Mouse (Mus musculus) lung, adult 18-20 months (tissue): ENCODE results near the gene Slc11a2.
A peak's percentile ranks its signal among the peaks of the same experiment; 100 is the strongest.

Experiments
- DNase-seq, 2 experiments: peaks; one replicate each; pipeline ENCODE4 v3.0.0; 2022; ENCODE audit warnings: mixed read lengths in 2 of 2

The Slc11a2 gene

GRCm38 (mm10) chr15:100424396-100425122 lies at the start of gene Slc11a2:
Gene Slc11a2, minus strand, starts transcription at chr15:100425072.
- DNase-seq, result peak; percentile 28 to 33

- no peak for DNase-seq
These were observed 49.1 kb upstream of the Slc11a2 start for GRCm38 (mm10) chr15:100473926-100474503.

GRCm38 (mm10) chr15:100470037-100470436 lies 45.2 kb upstream of the Slc11a2 start:
- DNase-seq, result no peak

GRCm38 (mm10) chr15:100469189-100469545 lies 44.3 kb upstream of the Slc11a2 start:
- DNase-seq, result no peak

- peak; percentile 84 to 88 for DNase-seq
These were observed 43.7 kb upstream of the Slc11a2 start, which contains the start of gene Letmd1 for GRCm38 (mm10) chr15:100468295-100469188. Gene Letmd1, plus strand, starts transcription at chr15:100469023.

- no peak for DNase-seq
These were observed 42.9 kb upstream of the Slc11a2 start for GRCm38 (mm10) chr15:100467738-100468137.

- no peak for DNase-seq
These were observed 40.6 kb upstream of the Slc11a2 start for GRCm38 (mm10) chr15:100465432-100465831.

- peak; percentile 64 to 72 for DNase-seq
These were observed 38.8 kb upstream of the Slc11a2 start for GRCm38 (mm10) chr15:100463712-100464111.

- DNase-seq, result no peak
These were observed 37.2 kb upstream of the Slc11a2 start for GRCm38 (mm10) chr15:100462086-100462485.

- DNase-seq, result no peak
These were observed 36.8 kb upstream of the Slc11a2 start for GRCm38 (mm10) chr15:100461646-100462045.

- peak in 1 of 2 experiments; percentile 45 for DNase-seq
These were observed 36.1 kb upstream of the Slc11a2 start for GRCm38 (mm10) chr15:100460942-100461341.

- DNase-seq, result peak; percentile 44 to 64
These were observed 33.2 kb upstream of the Slc11a2 start for GRCm38 (mm10) chr15:100458055-100458454.

GRCm38 (mm10) chr15:100457340-100457739 lies 32.5 kb upstream of the Slc11a2 start:
- peak; percentile 49 to 63 for DNase-seq

GRCm38 (mm10) chr15:100456356-100456991 lies 31.6 kb upstream of the Slc11a2 start:
- no peak for DNase-seq

GRCm38 (mm10) chr15:100452486-100452885 lies 27.6 kb upstream of the Slc11a2 start:
- no peak for DNase-seq

- DNase-seq, result no peak
These were observed 26.4 kb upstream of the Slc11a2 start for GRCm38 (mm10) chr15:100451245-100451644.

- DNase-seq, result no peak
These were observed 24.6 kb upstream of the Slc11a2 start for GRCm38 (mm10) chr15:100449495-100449894.

- no peak for DNase-seq
These were observed 23.7 kb upstream of the Slc11a2 start for GRCm38 (mm10) chr15:100448572-100448971.

GRCm38 (mm10) chr15:100446887-100447286 lies 22.0 kb upstream of the Slc11a2 start:
- no peak for DNase-seq

GRCm38 (mm10) chr15:100443126-100443922 lies 18.5 kb upstream of the Slc11a2 start:
- DNase-seq, result peak; percentile 89 to 93

GRCm38 (mm10) chr15:100436518-100436917 lies 11.6 kb upstream of the Slc11a2 start:
- DNase-seq, result no peak

GRCm38 (mm10) chr15:100436112-100436511 lies 11.2 kb upstream of the Slc11a2 start:
- DNase-seq, result no peak
